Mouse (Mus musculus) spleen, adult 12 weeks (tissue): Measurements from ENCODE around the gene Fyn.

Experiments used
- DNase-seq: peaks from one replicate; pipeline ENCODE4 v3.0.0; 2022; ENCODE audit warnings: low spot score

Fyn gene

GRCm38 (mm10) chr10:39612131-39612530 is 243.5 kb downstream of the Fyn start:
- DNase-seq = no peak

- DNase-seq = no peak
These were observed 244.0 kb downstream of the Fyn start, which contains the start of gene Traf3ip2 for GRCm38 (mm10) chr10:39612633-39612988. TSS of gene Traf3ip2 (plus strand) at chr10:39612934.

- peak; percentile 54 for DNase-seq
These were observed 244.6 kb downstream of the Fyn start for GRCm38 (mm10) chr10:39612989-39613831.

- DNase-seq = no peak
These were observed 245.3 kb downstream of the Fyn start for GRCm38 (mm10) chr10:39613973-39614372.

- DNase-seq = no peak
These were observed 246.0 kb downstream of the Fyn start for GRCm38 (mm10) chr10:39614676-39615075.
